Mouse (Mus musculus) cerebellum, adult (tissue): ENCODE results near the gene Ipo8.

ENCODE experiments used
- ATAC-seq: cut with Nextera tagmentation; 2 replicates; pipeline ENCODE4 v1.9.2; 2017; ENCODE audit warnings: mild to moderate bottlenecking, moderate library complexity, mixed read lengths; ENCODE audit not compliant: insufficient number of reproducible peaks, low FRiP score, low TSS enrichment

Ipo8 gene

DNA sequence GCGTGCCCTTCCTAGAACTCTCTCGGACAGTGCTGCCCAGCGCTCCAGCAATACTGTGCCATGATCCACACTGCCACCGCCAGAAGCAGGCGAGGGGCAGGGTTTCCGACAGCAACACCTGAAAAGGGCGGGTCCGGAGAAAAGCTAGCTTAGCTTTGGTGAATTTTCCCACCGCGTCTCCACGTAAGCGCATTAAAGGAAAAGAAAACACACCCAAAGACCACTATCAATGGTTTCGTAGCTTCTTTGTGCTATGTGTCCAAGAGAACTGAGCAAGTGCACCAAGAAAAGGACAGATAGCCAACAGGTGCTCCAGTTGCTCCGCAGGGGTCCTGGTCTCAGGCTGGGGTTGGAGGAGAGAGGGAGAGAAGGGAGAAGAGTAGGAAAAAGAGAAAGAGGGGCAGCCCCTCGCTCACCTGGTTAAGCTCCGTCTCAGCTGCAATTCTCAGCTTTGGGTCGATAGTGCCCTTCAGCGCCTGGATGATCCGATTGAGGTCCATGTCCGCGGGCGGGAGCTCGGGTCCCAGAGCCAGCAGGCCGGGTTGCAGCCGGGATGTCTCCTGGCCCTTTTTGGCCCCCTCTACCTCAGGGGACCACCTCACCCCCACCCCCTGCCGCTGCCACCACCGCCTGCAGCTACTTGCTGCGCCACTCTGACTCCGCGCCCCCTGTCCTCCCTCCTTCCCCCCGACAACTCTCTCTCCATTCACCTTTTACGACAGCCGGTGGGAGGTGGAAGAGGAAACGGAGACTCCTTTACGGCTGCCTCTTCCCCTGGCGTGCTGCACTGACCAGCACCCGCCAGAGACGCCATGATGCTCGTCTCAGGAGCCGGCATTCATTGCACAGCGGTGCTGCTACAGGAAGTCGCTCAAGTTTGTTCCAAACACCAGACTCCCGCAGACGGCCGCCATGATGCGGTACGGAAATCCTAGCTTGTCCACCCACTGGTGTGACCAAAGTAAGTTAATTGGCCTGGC, at the start of gene Ipo8:
Gene Ipo8 (minus strand): TSS at position 720 of the 980 bp plus-strand sequence.
- ATAC-seq: peak; percentile 98

DNA sequence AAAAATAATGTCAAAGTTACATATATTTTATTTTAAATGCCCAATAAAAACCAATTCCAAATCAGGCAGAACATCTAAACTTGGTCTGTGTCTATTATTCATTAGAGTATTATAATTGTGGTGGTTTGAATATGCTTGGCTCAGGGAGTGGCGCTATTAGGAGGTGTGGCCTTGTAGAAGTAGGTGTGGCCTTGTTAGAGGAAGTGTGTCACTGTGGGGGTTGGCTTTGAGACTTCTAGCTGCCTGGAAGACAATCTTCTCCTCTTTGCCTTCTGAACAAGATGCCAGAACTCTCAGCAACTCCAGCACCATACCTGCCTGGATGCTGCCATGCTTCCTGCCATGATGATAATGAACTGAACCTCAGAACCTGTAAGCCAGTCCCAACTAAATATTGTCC, 42.6 kb upstream of the Ipo8 start:
- no peak for ATAC-seq

DNA sequence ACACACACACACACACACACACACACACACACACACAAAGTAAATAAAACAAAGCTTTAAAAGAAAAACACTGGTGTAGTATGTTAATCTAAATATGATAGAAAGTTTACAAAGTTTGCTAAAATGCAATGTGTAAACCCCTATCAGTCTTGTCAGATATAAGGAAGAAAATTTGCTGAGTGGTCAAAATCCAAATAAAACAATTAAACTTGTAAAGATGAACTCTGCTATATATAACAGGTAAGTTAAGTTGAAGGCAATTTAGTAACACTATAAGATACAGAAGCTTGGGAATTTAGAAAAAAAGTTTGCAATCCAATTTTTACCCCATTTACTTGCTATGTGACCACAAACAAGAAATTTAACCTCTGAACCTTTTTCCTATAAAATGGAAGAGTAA, 14.4 kb upstream of the Ipo8 start:
- no peak for ATAC-seq

DNA sequence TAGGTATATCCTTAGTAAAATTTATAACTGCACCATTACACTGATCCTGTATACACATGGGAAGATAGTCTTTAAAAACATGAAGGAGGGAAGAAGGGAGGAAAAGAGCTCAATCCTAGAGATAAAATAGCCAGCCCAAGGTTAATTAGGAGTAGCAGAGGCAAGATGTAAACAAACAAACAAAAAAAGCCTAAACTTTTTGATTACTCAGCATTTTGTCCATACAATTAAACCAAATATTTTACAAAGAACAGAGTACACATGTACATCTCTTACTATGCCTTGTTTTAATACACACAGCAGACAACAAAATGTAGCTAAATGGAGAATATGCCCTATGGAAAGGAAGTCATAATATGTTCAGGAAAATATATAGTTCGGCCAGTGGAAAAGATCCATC, 10.5 kb upstream of the Ipo8 start:
- no peak for ATAC-seq

DNA sequence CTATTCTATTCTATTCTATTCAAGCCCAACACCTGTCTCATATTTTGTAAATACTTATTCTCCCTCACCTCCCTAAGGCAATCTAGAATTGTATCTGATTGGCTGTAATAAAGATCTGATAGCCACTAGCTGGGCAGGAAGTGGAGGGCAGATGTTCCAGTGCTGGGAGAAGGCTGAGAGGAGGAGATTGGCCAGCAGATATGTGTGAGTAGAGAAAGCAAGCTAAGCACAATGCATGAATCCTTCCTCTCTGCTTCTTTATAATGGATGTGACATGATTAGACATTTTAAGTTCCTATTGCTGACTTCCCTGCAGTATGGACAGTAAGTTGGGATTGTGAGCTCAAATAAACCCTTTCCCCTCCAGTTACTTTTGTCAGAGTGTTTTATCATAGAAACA, 7.2 kb upstream of the Ipo8 start:
- no peak for ATAC-seq

DNA sequence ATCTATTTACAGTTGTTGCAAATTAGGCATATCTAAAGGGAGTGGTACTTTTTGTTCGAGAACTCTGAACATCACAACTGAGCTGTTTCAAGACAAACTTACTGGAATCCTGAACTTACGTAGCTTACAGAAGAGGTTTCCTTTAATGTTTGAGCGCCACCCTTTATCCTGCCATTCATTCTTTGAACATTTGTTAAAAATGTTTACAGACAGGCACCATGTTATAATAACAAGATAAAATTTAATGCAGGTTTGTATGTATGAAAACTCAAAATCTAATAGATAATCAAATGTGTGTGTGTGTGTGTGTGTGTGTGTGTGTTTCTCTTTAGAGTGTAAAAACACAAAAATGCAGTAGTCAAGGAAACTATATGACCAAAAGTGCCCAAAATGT, 458 bp upstream of the Ipo8 start:
- ATAC-seq: no peak

DNA sequence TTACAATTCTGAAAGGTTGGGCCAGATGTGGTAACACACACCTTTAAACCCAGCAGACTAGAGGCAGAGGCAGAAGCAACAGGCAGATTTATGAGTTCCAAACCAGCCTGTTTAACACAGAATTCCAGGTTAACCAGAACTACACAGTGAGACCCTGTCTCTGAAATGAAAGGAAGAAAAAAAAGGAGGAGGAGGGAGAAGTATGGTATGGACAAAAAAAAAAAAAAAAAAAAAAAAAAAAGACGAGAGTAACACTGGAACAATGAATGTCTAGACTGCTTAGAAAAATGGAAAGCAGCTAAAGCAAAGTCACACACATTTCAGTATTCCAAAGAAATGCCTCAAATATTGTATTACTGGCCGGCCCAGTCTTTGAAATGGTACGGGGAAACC, 916 bp downstream of the Ipo8 start:
- ATAC-seq: no peak

DNA sequence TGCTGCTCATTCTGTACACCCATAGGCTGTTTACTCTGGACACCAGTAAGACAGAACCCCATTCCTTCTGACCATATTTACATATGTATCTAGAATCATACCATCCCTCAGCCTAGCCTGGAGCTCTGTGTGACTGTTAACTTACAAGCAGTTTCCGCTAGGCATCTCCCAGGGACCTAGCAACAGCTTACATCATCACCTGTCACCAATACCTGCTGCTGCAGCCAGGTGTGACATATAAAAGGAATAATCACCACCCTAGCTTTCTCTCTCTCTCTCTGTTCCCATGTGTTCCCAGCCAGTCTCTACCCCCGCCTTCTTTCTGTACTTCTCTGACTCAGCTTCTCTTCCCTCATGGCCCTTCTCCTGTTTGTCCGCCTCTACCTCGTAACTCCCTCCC, 5.1 kb downstream of the Ipo8 start:
- no peak for ATAC-seq

DNA sequence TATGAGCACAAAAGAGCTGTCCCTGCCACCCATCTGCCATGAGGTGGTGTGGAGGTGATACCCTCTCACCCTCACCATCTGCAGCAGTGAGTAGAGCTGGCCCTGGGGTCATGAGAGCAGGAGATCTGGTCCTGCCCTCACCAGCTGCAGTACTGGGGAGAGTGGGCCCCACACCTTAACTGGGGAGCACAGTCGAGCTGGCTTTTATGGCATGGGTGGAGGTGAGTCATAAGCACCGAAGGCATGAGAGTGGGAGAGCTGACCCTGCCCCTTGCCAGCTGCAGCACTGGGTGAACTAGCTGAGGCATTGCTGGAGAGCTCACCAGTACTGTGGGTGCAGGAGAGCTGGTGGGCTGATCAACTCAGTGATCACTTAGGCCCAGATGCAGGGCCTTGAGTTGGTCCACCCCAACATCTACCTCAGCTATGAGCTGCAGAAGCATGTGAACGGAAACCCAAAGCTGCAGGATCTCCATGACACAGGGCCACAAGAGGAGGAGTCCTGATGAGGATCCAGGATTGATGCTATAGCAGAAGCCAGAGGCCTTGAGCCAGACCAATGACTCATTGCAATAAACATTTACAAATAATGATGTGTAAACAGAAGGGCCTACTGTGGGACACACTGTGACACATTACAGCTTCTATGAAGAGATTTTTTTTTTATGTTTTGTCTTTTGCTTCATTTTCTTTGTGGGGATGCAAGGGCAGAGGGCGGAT, 12.5 kb downstream of the Ipo8 start:
- ATAC-seq: 0 out of 2 replicates have a peak, but pooled peaks have one; percentile 20

DNA sequence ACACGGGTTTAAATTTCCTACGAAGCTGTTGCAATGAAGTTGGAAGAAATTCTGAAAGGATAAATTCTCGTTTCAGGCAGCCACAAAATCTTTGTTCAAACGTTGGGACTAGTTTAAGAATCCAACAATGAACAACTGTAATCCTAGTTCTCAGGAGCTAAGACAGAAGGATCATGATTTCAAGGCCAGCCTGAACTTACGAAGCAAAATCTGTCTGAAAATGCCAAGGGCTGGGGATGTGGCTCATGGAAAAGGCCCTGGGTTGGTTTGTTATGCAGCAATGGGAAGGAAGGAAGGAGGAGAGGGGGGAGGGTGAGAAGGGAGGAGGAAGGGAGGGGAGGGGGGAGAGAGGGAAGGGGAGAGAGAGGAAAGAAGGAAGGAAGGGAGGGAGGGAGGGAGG, 14.5 kb downstream of the Ipo8 start:
- ATAC-seq: no peak

DNA sequence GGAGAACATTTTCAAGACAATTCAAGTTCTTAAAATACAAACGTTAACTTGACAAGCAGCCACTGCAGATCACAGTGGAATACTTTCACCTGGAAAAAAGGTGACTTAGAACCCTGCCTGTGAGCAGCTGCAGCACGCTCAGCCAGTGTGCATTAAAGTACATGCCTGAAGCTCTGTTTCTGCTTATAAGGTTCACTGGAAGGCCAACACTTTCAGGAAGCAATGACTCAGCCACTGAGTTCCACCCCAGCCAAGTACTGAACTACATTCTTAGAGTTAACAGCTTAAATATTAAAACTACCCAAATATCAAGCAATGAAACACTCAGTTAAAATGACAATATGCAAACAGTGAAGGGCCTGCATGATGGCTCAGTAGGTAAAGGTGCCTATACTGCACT, 20.1 kb downstream of the Ipo8 start:
- no peak for ATAC-seq

DNA sequence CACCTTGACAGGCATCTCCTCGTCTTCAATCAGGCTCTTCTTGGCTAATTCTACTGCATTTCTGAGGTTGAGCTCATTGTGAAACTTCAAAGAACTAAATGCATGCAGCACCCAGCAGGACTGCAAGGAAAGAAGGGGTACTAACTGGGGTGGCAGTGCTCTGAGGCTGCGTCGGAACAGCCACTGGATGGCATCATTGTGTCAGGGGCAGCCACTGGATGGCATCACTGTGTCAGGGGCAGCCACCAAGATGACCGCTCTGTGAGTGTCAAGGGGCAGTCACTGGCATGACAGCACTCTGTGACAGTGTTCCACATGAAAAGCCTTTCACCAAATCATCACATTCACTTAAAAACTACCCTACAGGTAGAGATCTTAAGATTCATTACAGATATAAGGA, 31.5 kb downstream of the Ipo8 start:
- ATAC-seq: no peak

DNA sequence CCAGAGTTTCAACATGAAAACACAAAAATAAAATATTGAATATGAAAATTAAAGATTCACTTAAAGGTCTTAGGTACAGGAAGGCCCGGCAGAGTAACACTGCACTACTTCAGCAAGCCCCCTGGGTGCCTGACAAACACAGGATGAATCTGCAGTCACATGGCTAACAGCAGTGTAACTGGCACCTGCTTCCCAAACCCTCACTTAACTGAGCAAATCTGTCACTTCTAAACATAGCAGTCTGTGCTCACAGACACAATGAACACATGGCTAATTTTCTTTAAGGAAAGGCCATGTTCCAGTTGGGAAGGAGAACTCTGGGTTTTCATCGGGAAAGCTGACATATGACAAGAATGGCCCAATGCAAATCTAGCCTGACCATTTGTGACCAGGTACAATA, 36.1 kb downstream of the Ipo8 start:
- ATAC-seq: no peak

DNA sequence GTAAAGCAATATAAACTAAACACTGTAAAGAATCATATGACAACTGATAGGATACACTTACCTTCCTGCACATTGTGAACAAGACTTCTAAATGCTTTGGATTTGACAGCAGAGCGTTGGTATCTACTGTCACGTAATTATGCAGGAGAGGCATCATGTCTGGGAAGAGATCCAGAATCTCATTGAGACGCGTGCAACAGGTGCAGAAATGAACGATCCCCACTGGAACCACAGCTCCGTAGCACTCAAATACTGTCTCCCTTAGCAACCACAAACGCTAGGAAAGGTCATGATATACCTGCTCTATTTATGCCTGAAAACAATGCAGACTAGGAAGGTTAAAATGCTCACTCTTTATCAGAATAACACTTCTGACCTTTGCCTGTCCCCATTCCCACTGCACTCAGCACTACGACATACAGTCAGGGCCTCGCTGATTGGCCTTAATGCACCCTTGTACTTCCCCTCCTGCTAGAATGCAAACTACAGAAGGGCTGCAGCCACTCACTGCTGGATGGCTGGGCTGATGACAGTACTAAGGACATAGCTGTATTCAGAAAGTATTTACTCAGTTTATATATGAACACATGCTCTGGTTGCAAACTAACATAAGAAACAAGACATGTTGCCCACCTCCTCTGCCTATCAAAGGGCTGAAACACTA, 42.1 kb downstream of the Ipo8 start:
- ATAC-seq: no peak

DNA sequence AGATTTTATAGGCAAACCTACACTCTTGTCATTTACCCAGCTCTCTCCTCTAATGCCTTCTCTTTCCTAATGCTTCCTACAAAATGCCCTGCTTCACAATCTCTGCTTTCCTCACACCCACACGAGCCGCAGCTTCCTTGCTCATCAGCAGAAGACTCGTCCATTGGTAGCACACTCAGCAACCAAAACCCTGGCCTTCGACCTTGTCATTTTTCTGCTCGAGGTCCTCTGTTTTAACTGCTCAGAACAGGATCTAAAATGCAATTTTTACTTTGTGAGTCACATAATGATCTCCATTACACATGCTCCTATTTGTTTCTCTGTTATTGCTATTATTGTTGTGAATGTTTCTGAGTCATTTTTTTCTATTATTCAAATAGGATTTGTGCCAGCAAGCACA, 45.1 kb downstream of the Ipo8 start:
- no peak for ATAC-seq

DNA sequence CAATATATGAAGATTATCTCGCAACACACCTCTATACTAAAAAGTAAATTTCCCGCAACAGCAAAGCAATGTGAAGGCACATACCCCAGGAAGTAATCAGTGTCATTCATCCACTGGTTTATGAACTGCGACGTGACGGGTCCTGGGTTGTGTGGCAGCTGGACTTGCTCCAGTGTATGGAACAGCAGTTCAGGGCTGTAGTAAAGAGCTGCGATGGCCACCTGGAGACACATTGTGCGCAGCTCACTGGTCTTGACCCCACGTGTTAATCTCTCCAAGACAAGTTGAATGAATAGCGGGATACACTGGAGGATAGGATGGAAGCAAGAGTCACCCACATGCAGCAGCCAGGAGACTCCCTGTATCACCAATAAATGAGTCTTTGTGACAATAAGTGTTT, 46.8 kb downstream of the Ipo8 start:
- ATAC-seq: no peak

DNA sequence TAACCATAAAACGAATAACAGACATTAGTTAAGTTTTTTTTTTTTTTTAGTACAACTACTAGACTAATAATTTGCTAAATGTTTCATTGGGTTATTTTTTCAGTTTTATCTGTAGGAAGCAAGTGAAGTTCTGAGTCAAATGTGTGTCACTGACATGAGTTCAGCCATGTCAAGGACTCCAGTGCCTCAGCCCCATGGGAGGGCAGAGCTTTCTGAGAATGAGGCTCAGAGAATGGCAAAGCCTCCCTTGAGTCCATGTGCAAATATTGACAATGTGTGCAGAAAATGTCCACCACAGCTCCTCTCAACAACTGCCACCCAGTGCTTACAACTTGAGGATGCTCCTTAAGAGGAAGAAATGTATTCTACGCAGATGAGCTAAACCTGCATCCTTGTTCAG, 55.0 kb downstream of the Ipo8 start:
- no peak for ATAC-seq

DNA sequence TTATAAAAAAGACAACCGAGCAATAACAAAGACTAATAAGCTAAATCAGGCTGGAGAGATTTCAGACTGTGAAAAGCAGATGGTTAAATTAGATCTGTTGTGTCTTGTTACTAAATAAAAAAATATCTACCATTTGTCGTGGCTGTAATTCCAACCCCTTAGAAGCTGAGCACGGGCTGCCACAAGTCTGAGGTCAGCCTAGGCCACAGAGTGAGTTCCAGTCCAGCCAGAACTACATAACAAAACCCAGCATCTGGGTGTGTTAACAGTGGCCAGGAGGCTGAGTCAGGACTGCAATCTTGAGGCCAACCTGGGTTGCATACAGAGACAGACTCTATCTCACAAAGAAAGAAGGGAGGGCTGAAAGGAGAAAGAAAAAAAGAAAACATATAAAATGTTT, 59.8 kb downstream of the Ipo8 start:
- no peak for ATAC-seq

DNA sequence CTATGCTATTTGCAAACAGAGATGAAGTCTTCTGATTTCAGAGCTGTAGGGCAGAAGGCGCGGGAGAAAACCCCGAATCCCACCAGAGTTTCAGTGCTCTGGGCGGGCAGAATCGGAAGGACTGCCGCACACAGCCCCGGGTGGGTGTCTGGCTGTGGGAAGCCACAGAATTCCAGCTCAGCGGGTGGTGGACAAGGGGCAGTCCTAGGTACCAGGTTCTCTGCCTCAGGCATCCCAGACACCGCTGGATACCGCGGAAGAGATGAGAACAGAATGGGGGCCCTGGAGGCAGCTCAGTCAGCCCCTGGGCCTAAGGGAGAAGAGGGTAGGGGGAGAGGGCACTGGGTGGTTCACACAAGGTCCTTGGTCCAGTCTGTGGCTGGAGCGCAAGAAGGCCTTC, 62.8 kb downstream of the Ipo8 start:
- no peak for ATAC-seq

DNA sequence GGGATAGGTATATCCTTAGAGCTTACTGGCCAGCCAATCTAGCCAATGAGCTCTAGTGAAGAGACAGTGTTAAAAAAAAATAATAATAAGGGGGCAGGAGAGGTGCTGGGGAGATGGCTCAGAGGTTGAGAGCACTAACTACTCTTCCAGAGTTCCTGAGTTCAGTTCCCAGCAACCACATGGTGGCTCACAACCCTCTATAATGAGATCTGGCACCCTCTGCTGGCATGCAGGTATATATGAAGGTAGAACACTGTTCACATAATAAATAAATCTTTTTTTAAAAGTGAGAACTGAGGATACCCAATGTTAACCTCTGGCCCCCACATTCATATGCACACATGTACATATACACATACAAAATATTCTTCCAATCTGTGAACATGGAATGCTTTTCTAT, 64.0 kb downstream of the Ipo8 start:
- ATAC-seq: no peak
